Mouse (Mus musculus): ENCODE data around the gene Cyp4a30b. TPM values are rescaled to one million over a fixed set of nuclear protein-coding genes. Genes with fewer than 3 reads are reported as not detected.
"Not testable (repeated sequence)": the region's sequence is repeated elsewhere in the genome, so short reads cannot be mapped to it uniquely, and the experiment has no call there.

Gene Cyp4a30b
- polyA plus RNA-seq (2015; fragmentation: Nextera tagmentation; extraction: Ambion mirVana), result not detected in 2 replicates

DNA sequence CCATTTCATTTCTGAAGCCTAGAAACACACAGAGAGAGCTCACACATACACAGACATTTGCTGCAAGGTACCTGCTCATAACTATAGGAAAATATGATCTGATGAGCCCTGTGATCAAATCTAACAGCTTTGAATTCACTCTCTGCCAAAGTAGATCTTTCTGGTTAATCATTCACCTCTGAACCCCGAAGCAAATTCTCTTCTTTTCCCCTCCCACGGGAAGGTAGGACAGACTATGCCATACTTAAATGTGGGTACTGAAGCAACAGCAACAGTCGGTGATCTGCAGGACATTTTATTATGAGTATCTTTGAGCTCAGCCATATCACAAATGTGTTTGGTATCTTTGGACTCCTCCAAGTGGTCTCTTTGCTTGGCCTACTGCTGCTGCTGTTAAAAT, at the start of gene Cyp4a30b:
Cyp4a30b (plus strand) TSS at position 301 of the 400 bp plus-strand sequence.
- no peaks in the 10 kb centered on the region for H3K27me3 ChIP-seq (replicated peaks; ENCODE audit: control insufficient read depth, insufficient read depth, low read length)
- no peak for ATAC-seq
- H3K4me1 ChIP-seq (replicated peaks; ENCODE audit: control insufficient read depth, insufficient read depth, low read length), result no peaks in the 10 kb centered on the region
- H3K27ac ChIP-seq (ENCODE audit: low read length), result no peak within 1 kb of the TSS
- no peak within 1 kb of the TSS for H3K4me3 ChIP-seq (replicated peaks; ENCODE audit: low read length)
- no peaks in the 10 kb centered on the region for H3K9me3 ChIP-seq (ENCODE audit: control insufficient read depth, low read length)
- H3K9ac ChIP-seq (replicated peaks; ENCODE audit: low read depth, low read length), result no peak within 1 kb of the TSS
- no peaks in the 10 kb centered on the region for H3K36me3 ChIP-seq (ENCODE audit: control insufficient read depth, insufficient read depth)
- H3K4me2 ChIP-seq (ENCODE audit: low read length), result no peak within 1 kb of the TSS
- 78% methylated on average over 3 of the region's 3 CpGs for WGBS

GRCm38 (mm10) chr4:115411324-115411723, 41.1 kb upstream of the Cyp4a30b start, which contains the start of gene Cyp4a12b:
TSS of gene Cyp4a12b (plus strand) at chr4:115411624.
- not testable (repeated sequence) for H3K27ac ChIP-seq (ENCODE audit: low read length)

GRCm38 (mm10) chr4:115450577-115451137, 1.7 kb upstream of the Cyp4a30b start:
- Histone ChIP-seq H3K4me2 (ENCODE audit: low read length) (no peak overlapping the region), H3K9ac (replicated peaks; ENCODE audit: low read depth, low read length) (no peak overlapping the region), H3K36me3 (ENCODE audit: control insufficient read depth, insufficient read depth) (no peaks in the 10 kb centered on the region), H3K27me3 (replicated peaks; ENCODE audit: control insufficient read depth, insufficient read depth, low read length) (no peaks in the 10 kb centered on the region), H3K27ac (ENCODE audit: low read length) (no peak overlapping the region), H3K4me3 (replicated peaks; ENCODE audit: low read length) (no peak overlapping the region), H3K9me3 (ENCODE audit: control insufficient read depth, low read length) (no peaks in the 10 kb centered on the region), H3K4me1 (replicated peaks; ENCODE audit: control insufficient read depth, insufficient read depth, low read length) (no peaks in the 10 kb centered on the region)
- ATAC-seq, result no peak
- WGBS, result 76% methylated on average over 3 of the region's 3 CpGs

More at GRCm38 (mm10) chr4:115411324-115411723, 41.1 kb upstream of the Cyp4a30b start, which contains the start of gene Cyp4a12b:
- H3K36me3 ChIP-seq (ENCODE audit: control insufficient read depth, insufficient read depth); H3K9ac ChIP-seq (replicated peaks; ENCODE audit: low read depth, low read length); H3K9me3 ChIP-seq (ENCODE audit: control insufficient read depth, low read length); H3K27me3 ChIP-seq (replicated peaks; ENCODE audit: control insufficient read depth, insufficient read depth, low read length); H3K4me3 ChIP-seq (replicated peaks; ENCODE audit: low read length); H3K4me1 ChIP-seq (replicated peaks; ENCODE audit: control insufficient read depth, insufficient read depth, low read length); ATAC-seq; H3K4me2 ChIP-seq (ENCODE audit: low read length): not testable (repeated sequence)

DNA sequence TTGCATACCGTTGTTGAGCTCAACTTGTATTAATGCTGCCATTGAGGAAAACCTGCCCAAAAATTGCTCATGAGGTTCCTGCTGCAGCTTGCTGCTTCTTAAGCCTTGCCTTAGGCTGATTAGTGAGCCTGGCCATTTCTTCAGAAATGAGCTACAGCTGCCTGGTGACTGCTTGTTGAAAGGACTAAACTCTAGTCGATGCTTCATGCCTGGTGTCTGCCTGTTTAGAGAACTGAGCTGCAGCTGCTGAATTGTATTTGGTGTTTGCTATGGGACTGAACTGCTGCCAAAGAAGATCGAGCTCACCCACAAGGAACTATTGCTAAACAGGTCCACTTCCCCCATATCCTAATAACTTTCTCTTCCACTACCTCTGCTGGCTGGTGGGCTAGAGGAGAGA, 21.2 kb downstream of the Cyp4a30b start:
- 78% methylated on average over 3 of the region's 3 CpGs for WGBS
- not testable (repeated sequence) for H3K9me3 ChIP-seq (ENCODE audit: control insufficient read depth, low read length); H3K4me3 ChIP-seq (replicated peaks; ENCODE audit: low read length); H3K36me3 ChIP-seq (ENCODE audit: control insufficient read depth, insufficient read depth); ATAC-seq; H3K4me1 ChIP-seq (replicated peaks; ENCODE audit: control insufficient read depth, insufficient read depth, low read length); H3K27ac ChIP-seq (ENCODE audit: low read length); H3K4me2 ChIP-seq (ENCODE audit: low read length); H3K27me3 ChIP-seq (replicated peaks; ENCODE audit: control insufficient read depth, insufficient read depth, low read length); H3K9ac ChIP-seq (replicated peaks; ENCODE audit: low read depth, low read length)

GRCm38 (mm10) chr4:115476051-115476450, 23.6 kb downstream of the Cyp4a30b start:
- H3K36me3 ChIP-seq (ENCODE audit: control insufficient read depth, insufficient read depth); H3K9me3 ChIP-seq (ENCODE audit: control insufficient read depth, low read length); H3K9ac ChIP-seq (replicated peaks; ENCODE audit: low read depth, low read length); ATAC-seq; H3K27me3 ChIP-seq (replicated peaks; ENCODE audit: control insufficient read depth, insufficient read depth, low read length); H3K4me2 ChIP-seq (ENCODE audit: low read length); H3K27ac ChIP-seq (ENCODE audit: low read length); H3K4me1 ChIP-seq (replicated peaks; ENCODE audit: control insufficient read depth, insufficient read depth, low read length); H3K4me3 ChIP-seq (replicated peaks; ENCODE audit: low read length): not testable (repeated sequence)

DNA sequence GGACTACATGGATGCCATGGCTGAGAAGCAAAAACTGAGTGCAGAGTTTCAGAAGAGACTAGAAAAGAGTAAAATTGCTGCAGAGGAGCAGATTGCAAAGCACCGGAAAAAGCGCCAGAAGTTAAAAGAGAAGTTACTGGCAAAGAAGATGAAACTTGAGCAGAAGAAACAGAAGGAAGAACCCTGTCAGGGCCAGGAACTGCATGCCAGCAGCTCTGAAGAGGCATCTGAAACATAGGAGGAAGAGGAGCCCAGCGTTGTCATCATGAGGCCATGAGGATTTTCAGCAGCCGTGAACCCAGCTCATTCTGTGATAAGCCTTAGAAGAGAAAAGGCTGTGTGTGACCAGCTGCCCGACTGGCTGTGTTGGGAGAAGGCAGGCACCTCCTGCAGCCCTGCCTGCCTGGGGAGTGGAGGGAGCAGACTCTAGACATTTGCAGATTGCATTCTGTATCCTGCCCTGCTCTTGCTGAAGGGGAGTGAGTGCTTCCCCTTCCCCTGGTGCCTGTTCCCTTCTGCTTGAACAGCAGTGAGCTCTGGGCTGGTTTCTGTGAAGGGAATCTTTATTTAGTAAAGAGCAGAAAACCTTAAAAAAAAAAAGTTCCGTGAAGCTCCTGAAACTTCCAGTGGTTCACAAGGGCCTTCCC, 28.7 kb downstream of the Cyp4a30b start:
- Histone ChIP-seq H3K27me3 (replicated peaks; ENCODE audit: control insufficient read depth, insufficient read depth, low read length) (no peaks in the 10 kb centered on the region), H3K36me3 (ENCODE audit: control insufficient read depth, insufficient read depth) (no peaks in the 10 kb centered on the region), H3K27ac (ENCODE audit: low read length) (no peak overlapping the region), H3K4me1 (replicated peaks; ENCODE audit: control insufficient read depth, insufficient read depth, low read length) (no peaks in the 10 kb centered on the region), H3K4me3 (replicated peaks; ENCODE audit: low read length) (no peak overlapping the region), H3K4me2 (ENCODE audit: low read length) (no peak overlapping the region), H3K9me3 (ENCODE audit: control insufficient read depth, low read length) (no peaks in the 10 kb centered on the region), H3K9ac (replicated peaks; ENCODE audit: low read depth, low read length) (no peak overlapping the region)
- WGBS, result 74% methylated on average over 6 of the region's 6 CpGs
- no peak for ATAC-seq

- Histone ChIP-seq H3K27me3 (replicated peaks; ENCODE audit: control insufficient read depth, insufficient read depth, low read length) (no peaks in the 10 kb centered on the region), H3K4me2 (ENCODE audit: low read length) (no peak within 1 kb of the TSS), H3K9me3 (ENCODE audit: control insufficient read depth, low read length) (no peaks in the 10 kb centered on the region), H3K4me1 (replicated peaks; ENCODE audit: control insufficient read depth, insufficient read depth, low read length) (no peaks in the 10 kb centered on the region), H3K36me3 (ENCODE audit: control insufficient read depth, insufficient read depth) (no peaks in the 10 kb centered on the region), H3K4me3 (replicated peaks; ENCODE audit: low read length) (no peak within 1 kb of the TSS), H3K9ac (replicated peaks; ENCODE audit: low read depth, low read length) (no peak within 1 kb of the TSS), H3K27ac (ENCODE audit: low read length) (no peak within 1 kb of the TSS)
- ATAC-seq, result no peak
- 67% methylated on average over 1 of the region's 1 CpGs for WGBS
Observed at GRCm38 (mm10) chr4:115496001-115496400, 43.6 kb downstream of the Cyp4a30b start, which contains the start of gene Cyp4a14. TSS of gene Cyp4a14 (minus strand) at chr4:115496142.

GRCm38 (mm10) chr4:115497466-115497865, 45.1 kb downstream of the Cyp4a30b start:
- Histone ChIP-seq H3K36me3 (ENCODE audit: control insufficient read depth, insufficient read depth) (no peaks in the 10 kb centered on the region), H3K9ac (replicated peaks; ENCODE audit: low read depth, low read length) (no peak overlapping the region), H3K27ac (ENCODE audit: low read length) (no peak overlapping the region), H3K9me3 (ENCODE audit: control insufficient read depth, low read length) (no peaks in the 10 kb centered on the region), H3K4me1 (replicated peaks; ENCODE audit: control insufficient read depth, insufficient read depth, low read length) (no peaks in the 10 kb centered on the region), H3K4me3 (replicated peaks; ENCODE audit: low read length) (no peak overlapping the region), H3K4me2 (ENCODE audit: low read length) (no peak overlapping the region), H3K27me3 (replicated peaks; ENCODE audit: control insufficient read depth, insufficient read depth, low read length) (no peaks in the 10 kb centered on the region)
- 91% methylated on average over 3 of the region's 3 CpGs for WGBS
- ATAC-seq, result no peak

- not testable (repeated sequence) for H3K4me1 ChIP-seq (replicated peaks; ENCODE audit: control insufficient read depth, insufficient read depth, low read length); H3K4me3 ChIP-seq (replicated peaks; ENCODE audit: low read length); H3K36me3 ChIP-seq (ENCODE audit: control insufficient read depth, insufficient read depth); H3K4me2 ChIP-seq (ENCODE audit: low read length); ATAC-seq; H3K9me3 ChIP-seq (ENCODE audit: control insufficient read depth, low read length); H3K27ac ChIP-seq (ENCODE audit: low read length); H3K27me3 ChIP-seq (replicated peaks; ENCODE audit: control insufficient read depth, insufficient read depth, low read length); H3K9ac ChIP-seq (replicated peaks; ENCODE audit: low read depth, low read length)
Observed at GRCm38 (mm10) chr4:115513964-115514363, 61.6 kb downstream of the Cyp4a30b start.

Data from forebrain, embryonic 16.5 days (tissue).